Mouse (Mus musculus) heart, embryonic 14.5 days (tissue): ENCODE measurements around the gene Psmb11. TPM values are rescaled to one million over a fixed set of nuclear protein-coding genes. Genes with fewer than 3 reads are reported as not detected.

ENCODE experiments used
- ATAC-seq: fragments of 200-750 bp; cut with Nextera tagmentation; 2 replicates; pipeline ENCODE4 v1.8.0; 2017; ENCODE audit warnings: low read depth, moderate TSS enrichment; ENCODE audit not compliant: insufficient number of reproducible peaks, insufficient read depth, low FRiP score
- H3K27ac ChIP-seq, 2 experiments: fragments of 200-500 bp in 1 of 2; fragments of 300-500 bp in 1 of 2; sonication (generic) in 1 of 2; replicated peaks in 1 of 2; 2 replicates each; pipeline ENCODE4 v1.5.1; 2012 to 2014; ENCODE audit warnings: low read depth in 2 of 2, low read length in 2 of 2, control low read depth in 1 of 2, mild to moderate bottlenecking in 1 of 2, mixed read lengths in 1 of 2; ENCODE audit not compliant: control insufficient read depth in 1 of 2, insufficient read depth in 1 of 2
- H3K27me3 ChIP-seq: fragments of 300-500 bp; sonication (generic); 2 replicates; pipeline ENCODE4 v1.6.1; 2014; ENCODE audit warnings: mild to moderate bottlenecking, low read length, control low read depth; ENCODE audit not compliant: control insufficient read depth, insufficient read depth
- H3K36me3 ChIP-seq: fragments of 300-500 bp; sonication (generic); 2 replicates; pipeline ENCODE4 v1.6.1; 2014; ENCODE audit warnings: mild to moderate bottlenecking, control low read depth, low read length, mixed read lengths; ENCODE audit not compliant: control insufficient read depth, insufficient read depth
- H3K4me1 ChIP-seq, 2 experiments: fragments of 200-500 bp in 1 of 2; fragments of 300-500 bp in 1 of 2; sonication (generic) in 1 of 2; 2 replicates each; pipeline ENCODE4 v1.6.1; 2012 to 2014; ENCODE audit warnings: low read length in 2 of 2, control low read depth in 1 of 2, mixed read lengths in 1 of 2; ENCODE audit not compliant: control insufficient read depth in 2 of 2, insufficient read depth in 2 of 2
- H3K4me2 ChIP-seq: fragments of 300-500 bp; sonication (generic); 2 replicates; pipeline ENCODE4 v1.6.1; 2014; ENCODE audit warnings: mild to moderate bottlenecking, low read length
- H3K4me3 ChIP-seq, 2 experiments: fragments of 200-500 bp in 1 of 2; fragments of 300-500 bp in 1 of 2; sonication (generic) in 1 of 2; 2 replicates each; pipeline ENCODE4 v1.5.1; 2012 to 2014; ENCODE audit warnings: low read length in 2 of 2, mild to moderate bottlenecking in 2 of 2, control low read depth in 1 of 2, low read depth in 1 of 2, moderate library complexity in 1 of 2; ENCODE audit not compliant: control insufficient read depth in 1 of 2, insufficient read depth in 1 of 2
- H3K9ac ChIP-seq: fragments of 300-500 bp; sonication (generic); 2 replicates; pipeline ENCODE4 v1.6.1; 2014; ENCODE audit warnings: mild to moderate bottlenecking, low read length
- H3K9me3 ChIP-seq: fragments of 300-500 bp; sonication (generic); 2 replicates; pipeline ENCODE4 v1.6.1; 2016; ENCODE audit warnings: low read length, control low read depth; ENCODE audit not compliant: control insufficient read depth
- WGBS: fragments of 180-500 bp; shearing (Covaris S2); extraction: QIAGEN DNeasy Blood & Tissue Kit; methylation state at CpG from one replicate; pipeline ENCODE4 v1.1.7; 2014; 5-methylcytosine and 5-hydroxymethylcytosine counted together
- polyA plus RNA-seq: library from polyadenylated mRNA; unstranded; fragments of >200 nt; fragmentation: Nextera tagmentation; extraction: Ambion mirVana; gene quantifications from 2 replicates; pipeline ENCODE4 v1.2.1, GENCODE M21; 2014

Psmb11 gene
- polyA plus RNA-seq, 1 experiment from 2014 or later: not detected

DNA sequence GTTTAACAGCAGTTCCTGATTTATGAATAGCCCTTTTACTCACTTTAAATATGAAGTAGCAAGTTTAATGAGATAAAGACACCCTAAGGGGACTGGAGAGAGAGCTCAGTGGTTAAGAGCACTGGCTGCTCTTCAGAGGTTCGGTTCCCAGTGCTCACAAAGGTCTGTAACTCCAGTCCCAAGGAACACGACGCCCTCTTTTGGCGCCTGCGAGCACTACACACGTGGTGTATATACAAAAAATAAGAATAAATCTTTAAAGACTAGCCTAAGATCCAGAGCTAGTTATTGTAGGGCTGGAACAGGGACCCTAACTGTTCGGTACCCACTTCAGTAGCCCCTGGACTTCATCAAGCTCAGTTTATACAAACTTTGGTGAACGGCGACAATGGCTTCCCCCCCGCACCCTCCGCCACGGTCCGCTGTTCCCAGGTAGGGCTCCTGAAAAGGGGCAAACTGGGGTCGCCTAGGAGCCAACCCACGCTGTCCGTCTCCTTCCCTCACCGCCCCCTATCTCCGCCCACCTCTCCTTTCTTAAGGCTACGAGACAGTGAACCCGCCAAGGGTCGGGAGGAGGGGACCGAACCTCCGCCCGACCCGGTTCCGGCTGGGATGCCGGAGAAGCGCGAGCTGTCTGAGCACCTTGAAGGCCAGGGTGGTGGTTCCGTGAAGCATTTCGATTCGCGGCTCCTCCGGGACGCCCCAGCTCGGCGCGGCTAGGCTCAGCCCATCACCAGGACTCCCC is 3.9 kb upstream of the Psmb11 start:
- peaks cover 34% of the 10 kb centered on the region for H3K36me3 ChIP-seq
- H3K4me3 ChIP-seq: peak overlapping the region; percentile 92 to 97
- no peaks in the 10 kb centered on the region for H3K9me3 ChIP-seq
- WGBS: 2% methylated on average over 38 of the region's 38 CpGs
- peaks cover 0 to 8% of the 10 kb centered on the region in 2 experiments; a peak in 2 of 4 replicates for H3K4me1 ChIP-seq
- peak overlapping the region; percentile 81 for H3K4me2 ChIP-seq
- peak overlapping the region; percentile 53 to 66 for H3K27ac ChIP-seq
- H3K9ac ChIP-seq: peak overlapping the region; percentile 93
- no peaks in the 10 kb centered on the region for H3K27me3 ChIP-seq
- ATAC-seq: peak; percentile 42; the same call in 1 of the 2 replicates

DNA sequence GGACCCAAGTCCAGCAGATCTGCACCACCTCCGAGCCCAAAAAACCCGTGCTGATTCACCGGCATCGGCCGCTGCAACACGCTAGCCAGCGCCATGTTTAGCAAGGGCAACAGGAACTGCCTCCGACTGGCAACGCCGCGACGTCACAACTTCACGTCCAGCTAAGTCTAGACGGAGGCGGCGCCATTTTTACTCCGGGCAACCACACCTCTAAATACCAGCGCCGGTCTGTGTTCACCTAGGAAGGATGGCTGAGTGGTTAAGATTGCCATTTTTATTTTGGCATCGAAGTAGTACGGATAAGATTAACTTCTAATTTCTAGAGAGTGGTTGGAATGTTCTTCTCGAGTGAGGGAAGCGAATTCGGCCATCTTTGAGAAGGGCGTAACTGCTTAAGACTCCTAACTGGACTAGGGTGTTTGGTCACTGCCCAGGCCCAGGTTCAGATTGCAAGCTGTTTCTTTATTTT is 3.3 kb upstream of the Psmb11 start, which contains the start of gene Psmb5:
Gene Psmb5, minus strand, starts transcription at position 126 of the 469 bp plus-strand sequence.
- no peaks in the 10 kb centered on the region for H3K27me3 ChIP-seq
- H3K4me1 ChIP-seq: peaks cover 0 to 8% of the 10 kb centered on the region in 2 experiments; a peak in 2 of 4 replicates
- peak within 1 kb of the TSS; percentile 66 to 74 for H3K27ac ChIP-seq
- no peaks in the 10 kb centered on the region for H3K9me3 ChIP-seq
- H3K4me2 ChIP-seq: peak within 1 kb of the TSS; percentile 81
- peak; percentile 85 for ATAC-seq
- H3K4me3 ChIP-seq: peak within 1 kb of the TSS; percentile 92 to 97
- H3K36me3 ChIP-seq: peaks cover 28% of the 10 kb centered on the region
- peak within 1 kb of the TSS; percentile 93 for H3K9ac ChIP-seq
- WGBS: under 1% methylated on average over 21 of the region's 25 CpGs

DNA sequence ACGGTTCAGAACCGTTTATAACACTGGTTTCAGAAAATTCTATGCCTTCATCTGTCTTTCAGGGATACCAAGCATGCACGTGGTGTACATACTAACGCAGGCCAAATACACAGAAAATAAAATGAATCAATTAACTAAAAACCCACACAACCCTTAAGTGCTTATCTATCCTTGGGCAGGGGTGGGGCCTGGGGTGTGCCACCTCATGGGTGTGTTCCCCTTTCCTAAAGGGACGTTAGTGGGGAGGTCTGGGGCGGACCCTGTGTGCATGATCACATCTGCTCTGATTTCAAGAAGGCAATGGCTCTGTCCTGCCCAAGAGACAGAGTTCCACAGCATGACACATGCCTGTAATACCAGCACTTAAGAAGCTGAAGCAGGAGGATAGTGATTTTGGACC is 2.1 kb downstream of the Psmb11 start:
- no peak overlapping the region for H3K4me2 ChIP-seq
- no peak overlapping the region for H3K27ac ChIP-seq
- no peak for ATAC-seq
- H3K36me3 ChIP-seq: no peaks in the 10 kb centered on the region
- H3K27me3 ChIP-seq: no peaks in the 10 kb centered on the region
- no peaks in the 10 kb centered on the region for H3K4me1 ChIP-seq
- 86% methylated on average over 6 of the region's 6 CpGs for WGBS
- H3K9me3 ChIP-seq: no peaks in the 10 kb centered on the region
- no peak overlapping the region for H3K9ac ChIP-seq
- H3K4me3 ChIP-seq: no peak overlapping the region

DNA sequence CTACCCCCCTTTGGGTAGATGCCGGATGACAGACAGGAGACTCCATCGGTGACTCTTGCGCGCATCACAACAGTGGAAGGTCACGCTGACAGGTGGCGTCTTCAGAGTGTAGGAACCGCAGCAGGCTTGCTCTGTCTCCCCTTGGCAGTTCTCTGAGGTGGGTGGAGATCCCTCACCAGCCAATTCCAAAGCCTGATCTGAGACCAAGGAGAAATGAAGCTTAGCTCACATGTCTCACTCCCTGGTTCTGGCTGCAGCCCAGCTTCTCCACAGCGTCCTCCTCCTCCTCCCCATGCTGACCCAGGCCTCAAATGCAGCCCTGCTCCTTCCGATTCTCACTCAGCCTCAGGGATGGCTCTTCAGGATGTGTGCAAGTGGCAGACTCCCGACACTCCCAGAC is 3.7 kb downstream of the Psmb11 start:
- H3K4me2 ChIP-seq: no peak overlapping the region
- H3K9ac ChIP-seq: no peak overlapping the region
- no peaks in the 10 kb centered on the region for H3K4me1 ChIP-seq
- H3K27me3 ChIP-seq: no peaks in the 10 kb centered on the region
- no peak; the same call in 1 of the 2 replicates for ATAC-seq
- 66% methylated on average over 10 of the region's 10 CpGs for WGBS
- no peaks in the 10 kb centered on the region for H3K36me3 ChIP-seq
- no peak overlapping the region for H3K27ac ChIP-seq
- H3K9me3 ChIP-seq: no peaks in the 10 kb centered on the region
- no peak overlapping the region for H3K4me3 ChIP-seq

DNA sequence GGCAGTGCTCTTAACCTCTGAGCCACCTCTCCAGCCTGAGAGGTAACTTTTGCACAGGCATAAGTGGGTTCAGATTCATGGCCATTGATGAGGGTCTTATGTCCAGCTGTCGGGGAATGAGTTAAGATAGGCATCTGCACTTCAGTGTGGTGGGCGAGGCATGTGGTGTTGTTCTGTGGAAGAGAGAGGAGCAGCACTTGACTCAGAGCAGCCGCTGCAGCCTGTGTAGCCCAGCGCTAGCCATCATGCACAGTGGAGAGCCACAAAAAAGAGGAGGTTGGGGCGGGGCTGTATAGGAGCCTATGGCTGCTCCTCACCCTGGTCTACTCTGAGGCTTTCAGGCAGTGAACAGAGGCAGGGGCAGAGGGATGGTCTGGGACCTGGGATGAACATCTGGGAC is 6.9 kb downstream of the Psmb11 start:
- no peak for ATAC-seq

DNA sequence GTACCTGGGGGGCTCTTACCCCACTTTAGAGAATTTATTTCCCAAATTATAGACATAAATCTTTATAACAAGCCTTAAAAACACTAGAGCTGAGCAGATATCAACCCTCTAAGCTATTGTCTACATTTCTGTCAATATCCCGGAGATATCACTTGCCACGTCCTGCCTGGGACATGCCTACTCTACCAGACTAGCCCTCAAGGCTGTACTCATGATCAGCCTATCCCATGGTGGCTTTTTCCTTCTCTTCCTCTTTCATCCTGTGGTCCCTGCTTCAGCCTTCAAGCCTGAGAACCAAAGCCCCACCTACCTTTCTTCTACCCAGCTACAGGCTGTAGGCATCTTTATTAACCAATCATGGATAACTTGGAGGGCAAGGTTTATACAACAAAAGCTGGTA is 8.6 kb downstream of the Psmb11 start:
- no peak overlapping the region for H3K9ac ChIP-seq
- no peak overlapping the region for H3K27ac ChIP-seq
- no peak overlapping the region for H3K4me2 ChIP-seq
- no peak overlapping the region for H3K4me3 ChIP-seq
- ATAC-seq: no peak
- no peaks in the 10 kb centered on the region for H3K27me3 ChIP-seq
- no peaks in the 10 kb centered on the region for H3K4me1 ChIP-seq
- WGBS: 69% methylated on average over 2 of the region's 2 CpGs
- H3K9me3 ChIP-seq: no peaks in the 10 kb centered on the region
- H3K36me3 ChIP-seq: peaks cover 33% of the 10 kb centered on the region

More for the DNA sequence above, 6.9 kb downstream of the Psmb11 start:
- H3K4me1 ChIP-seq: no peaks in the 10 kb centered on the region
- H3K27me3 ChIP-seq: no peaks in the 10 kb centered on the region
- H3K4me2 ChIP-seq: no peak overlapping the region
- 58% methylated on average over 5 of the region's 5 CpGs for WGBS
- H3K9ac ChIP-seq: no peak overlapping the region
- H3K36me3 ChIP-seq: peaks cover 24% of the 10 kb centered on the region
- H3K4me3 ChIP-seq: no peak overlapping the region
- no peaks in the 10 kb centered on the region for H3K9me3 ChIP-seq
- no peak overlapping the region for H3K27ac ChIP-seq

DNA sequence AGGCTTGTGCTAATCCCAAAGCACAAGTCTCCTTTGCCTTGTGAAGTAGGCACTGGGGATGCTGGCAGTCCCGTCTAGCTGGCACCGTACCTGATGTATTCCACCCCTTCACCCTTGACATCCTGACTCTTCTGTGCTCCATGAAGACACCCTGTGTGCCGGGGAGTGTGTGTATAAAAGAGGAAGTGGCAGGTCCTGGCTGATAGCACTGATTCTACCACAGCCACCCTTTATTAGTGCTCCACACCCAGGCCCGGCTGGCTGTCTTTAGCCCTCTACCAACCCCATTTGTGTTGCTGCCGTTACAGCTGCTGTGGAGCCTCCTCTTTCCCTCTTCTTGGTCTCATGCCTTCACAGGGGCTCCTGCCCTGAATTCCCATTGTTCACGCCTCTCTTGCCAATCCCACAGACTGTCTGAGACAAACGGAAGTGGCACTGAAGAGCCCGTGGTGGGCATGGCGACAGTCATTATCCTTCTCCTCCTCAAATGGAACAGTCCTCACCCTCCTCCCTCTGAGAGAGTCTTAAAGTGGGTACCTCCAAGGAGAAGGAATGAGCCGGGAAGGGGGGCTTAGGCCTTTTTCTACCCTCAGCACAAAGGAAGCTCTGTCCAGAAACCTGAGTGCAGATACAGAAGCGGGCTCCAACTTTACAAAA is 9.5 kb downstream of the Psmb11 start:
- Histone ChIP-seq H3K4me2 (no peak overlapping the region), H3K27me3 (no peaks in the 10 kb centered on the region), H3K27ac (no peak overlapping the region), H3K4me1 (no peaks in the 10 kb centered on the region), H3K4me3 (no peak overlapping the region), H3K9ac (no peak overlapping the region), H3K9me3 (no peaks in the 10 kb centered on the region), H3K36me3 (peaks cover 35% of the 10 kb centered on the region)
- WGBS: 78% methylated on average over 11 of the region's 11 CpGs
- no peak for ATAC-seq
